Mouse (Mus musculus) kidney, adult 2 months (tissue): Measurements from ENCODE around the gene Snx25.

ENCODE experiments used
- CTCF ChIP-seq: fragments of 200-500 bp; conservative IDR thresholded peaks from 2 replicates; pipeline ENCODE4 v1.5.1; 2011; ENCODE audit warnings: low read depth, mild to moderate bottlenecking, control low read depth, low read length, moderate library complexity, mixed read lengths; ENCODE audit not compliant: insufficient read depth, insufficient read length
- POLR2A ChIP-seq: fragments of 200-500 bp; IDR thresholded peaks from one replicate; pipeline ENCODE4 v1.6.1; 2011; ENCODE audit warnings: low read depth, low read length, control low read depth

GRCm38 (mm10) chr8:46040260-46040659, 111.7 kb downstream of the Snx25 start:
- TF ChIP-seq POLR2A (no peak), CTCF (no peak)
